23 mouse cellular contexts compared by ENCODE assay signal in genomic region chr10:120327946-120328345, GRCm38 (mm10).
DNase-seq lines count a peak whose midpoint lies in the region; ATAC-seq and TF ChIP-seq lines count a peak whose summit lies in the region.
"Had no signal": no experiment of that assay in that cellular context is flagged by ENCODE, and none has a peak within 500 bp of the region (broad histone marks: within the 10 kb centered on the region; RNA-seq: fewer than 3 reads in every experiment).

No protein-coding gene starts in this region.

- no peaks in the 10 kb centered on the region for H3K27me3 ChIP-seq in midbrain, embryonic 11.5 days (ENCODE audit: control insufficient read depth, insufficient read depth, low read length)
- no peaks in the 10 kb centered on the region for H3K27me3 ChIP-seq in midbrain, embryonic 16.5 days (ENCODE audit: control insufficient read depth, insufficient read depth, low read depth, low read length)
- H3K27me3 ChIP-seq in embryonic facial prominence, embryonic 10.5 days (replicated peaks; ENCODE audit: low read depth, poor library complexity, severe bottlenecking) = no peaks in the 10 kb centered on the region
- H3K27me3 ChIP-seq in hindbrain, embryonic 11.5 days (ENCODE audit: control insufficient read depth, insufficient read depth, low read length) = no peaks in the 10 kb centered on the region
- H3K27me3 ChIP-seq: embryonic facial prominence, embryonic 13.5 days; embryonic facial prominence, embryonic 15.5 days; forebrain, embryonic 12.5 days; forebrain, embryonic 15.5 days; Patski had no signal

- no peak overlapping the region for H3K4me3 ChIP-seq in midbrain, embryonic 11.5 days (ENCODE audit: low read depth, low read length)
- no peak overlapping the region for H3K4me3 ChIP-seq in midbrain, embryonic 16.5 days (ENCODE audit: low read depth, low read length)
- H3K4me3 ChIP-seq in ES-E14 (ENCODE audit: insufficient read depth in 1 of 2, low read depth in 1 of 2, low read length in 2 of 2, poor library complexity in 1 of 2, severe bottlenecking in 1 of 2) = peak overlapping the region in 1 of 2 experiments; percentile 37; a peak in 3 of 4 replicates
- H3K4me3 ChIP-seq in embryonic facial prominence, embryonic 10.5 days = no peak overlapping the region
- no peak overlapping the region for H3K4me3 ChIP-seq in hindbrain, embryonic 11.5 days (ENCODE audit: low read depth, low read length)
- H3K4me3 ChIP-seq: embryonic facial prominence, embryonic 13.5 days; embryonic facial prominence, embryonic 15.5 days; erythroblast, embryonic 14.5 days; forebrain, embryonic 10.5 days; forebrain, embryonic 12.5 days; forebrain, embryonic 15.5 days had no signal

- H3K27ac ChIP-seq in midbrain, embryonic 11.5 days (ENCODE audit: low read depth, low read length) = no peak overlapping the region
- H3K27ac ChIP-seq in midbrain, embryonic 16.5 days (ENCODE audit: low read length) = no peak overlapping the region
- no peak overlapping the region for H3K27ac ChIP-seq in ES-E14 (ENCODE audit: insufficient read depth, low read depth, low read length, poor library complexity, severe bottlenecking)
- 0 out of 2 replicates have a peak overlapping the region, but pooled peaks have one; percentile 7 for H3K27ac ChIP-seq in embryonic facial prominence, embryonic 10.5 days (replicated peaks)
- no peak overlapping the region for H3K27ac ChIP-seq in hindbrain, embryonic 11.5 days (ENCODE audit: low read depth, low read length)
- H3K27ac ChIP-seq: embryonic facial prominence, embryonic 13.5 days; embryonic facial prominence, embryonic 15.5 days; forebrain, embryonic 10.5 days; forebrain, embryonic 12.5 days; forebrain, embryonic 15.5 days had no signal

- H3K9ac ChIP-seq in midbrain, embryonic 11.5 days (ENCODE audit: low read length) = no peak overlapping the region
- no peak overlapping the region for H3K9ac ChIP-seq in midbrain, embryonic 16.5 days (ENCODE audit: low read depth, low read length)
- H3K9ac ChIP-seq in ES-E14 (ENCODE audit: insufficient read depth, low read depth, low read length, poor library complexity, severe bottlenecking) = no peak overlapping the region
- no peak overlapping the region for H3K9ac ChIP-seq in hindbrain, embryonic 11.5 days (ENCODE audit: low read depth, low read length)
- H3K9ac ChIP-seq: embryonic facial prominence, embryonic 13.5 days; embryonic facial prominence, embryonic 15.5 days; forebrain, embryonic 12.5 days; forebrain, embryonic 15.5 days; forebrain, postnatal 0 days had no signal

- ATAC-seq in midbrain, embryonic 11.5 days (ENCODE audit: low FRiP score) = no peak
- ATAC-seq in midbrain, embryonic 16.5 days = no peak
- no peak for ATAC-seq in hindbrain, embryonic 11.5 days (ENCODE audit: low FRiP score)
- ATAC-seq: activated CD4-positive, CD25-positive, alpha-beta regulatory T cell, adult 4 months; forebrain, embryonic 15.5 days; forebrain, postnatal 0 days; Patski had no signal

- no peaks in the 10 kb centered on the region for H3K4me1 ChIP-seq in midbrain, embryonic 11.5 days (ENCODE audit: control insufficient read depth, insufficient read depth, low read length)
- no peaks in the 10 kb centered on the region for H3K4me1 ChIP-seq in midbrain, embryonic 16.5 days (ENCODE audit: control insufficient read depth, insufficient read depth, low read length)
- H3K4me1 ChIP-seq in ES-E14 (ENCODE audit: control insufficient read depth in 2 of 2, insufficient read depth in 2 of 2, low read length in 2 of 2, poor library complexity in 1 of 2) = no peaks in the 10 kb centered on the region
- H3K4me1 ChIP-seq in embryonic facial prominence, embryonic 10.5 days = peaks cover 23% of the 10 kb centered on the region
- H3K4me1 ChIP-seq in hindbrain, embryonic 11.5 days (replicated peaks; ENCODE audit: control insufficient read depth, insufficient read depth, low read length) = no peaks in the 10 kb centered on the region
- H3K4me1 ChIP-seq: embryonic facial prominence, embryonic 15.5 days; forebrain, embryonic 12.5 days; forebrain, embryonic 15.5 days had no signal

- H3K9me3 ChIP-seq in midbrain, embryonic 11.5 days (ENCODE audit: control insufficient read depth, low read length) = no peaks in the 10 kb centered on the region
- H3K9me3 ChIP-seq in midbrain, embryonic 16.5 days (replicated peaks; ENCODE audit: control insufficient read depth, low read length, poor library complexity, severe bottlenecking) = no peaks in the 10 kb centered on the region
- H3K9me3 ChIP-seq in ES-E14 (ENCODE audit: control insufficient read depth, insufficient read depth, low read depth, low read length) = no peaks in the 10 kb centered on the region
- no peaks in the 10 kb centered on the region for H3K9me3 ChIP-seq in embryonic facial prominence, embryonic 10.5 days
- no peaks in the 10 kb centered on the region for H3K9me3 ChIP-seq in hindbrain, embryonic 11.5 days (ENCODE audit: control insufficient read depth, low read length)
- H3K9me3 ChIP-seq: embryonic facial prominence, embryonic 13.5 days; embryonic facial prominence, embryonic 15.5 days; forebrain, embryonic 10.5 days; forebrain, embryonic 15.5 days had no signal

- DNase-seq in midbrain, embryonic 11.5 days (ENCODE audit: low spot score, missing footprints) = peak; percentile 61
- DNase-seq in ES-E14 (ENCODE audit: low read depth, low spot score) (no peak), R1 (ENCODE audit: low read depth, low spot score) (peak; percentile 27)
- no peak for DNase-seq in embryonic facial prominence, embryonic 10.5 days (ENCODE audit: low spot score)
- DNase-seq in hindbrain, embryonic 11.5 days (ENCODE audit: low spot score) = no peak
- no peak for DNase-seq in urinary bladder, postnatal 25 days (ENCODE audit: low spot score)
- DNase-seq in gastrocnemius, postnatal 4 days (ENCODE audit: low spot score in 2 of 2) = no peak
- DNase-seq: cerebellum, adult 11-12 months; cerebellum, adult 2 months; cerebellum, adult 9-10 months; cerebellum, postnatal 10 days; cerebellum, postnatal 25 days; forebrain, postnatal 0 days had no signal

- in situ Hi-C loops in ES-E14 (cut with MboI; ENCODE audit: low sequenced_read_pairs in 2 of 2, unreplicated experiment in 2 of 2) = no loop called here

- no peak overlapping the region for H3K4me2 ChIP-seq in midbrain, embryonic 11.5 days
- H3K4me2 ChIP-seq in midbrain, embryonic 16.5 days (ENCODE audit: low read length) = no peak overlapping the region
- H3K4me2 ChIP-seq in hindbrain, embryonic 11.5 days (replicated peaks; ENCODE audit: low read depth, low read length) = no peak overlapping the region
- H3K4me2 ChIP-seq: embryonic facial prominence, embryonic 13.5 days; embryonic facial prominence, embryonic 15.5 days; forebrain, embryonic 12.5 days; forebrain, embryonic 15.5 days had no signal

- H3K36me3 ChIP-seq in midbrain, embryonic 11.5 days (ENCODE audit: control insufficient read depth, insufficient read depth, low read length) = no peaks in the 10 kb centered on the region
- H3K36me3 ChIP-seq in midbrain, embryonic 16.5 days (ENCODE audit: control insufficient read depth, insufficient read depth, low read length) = no peaks in the 10 kb centered on the region
- H3K36me3 ChIP-seq in ES-E14 (ENCODE audit: control insufficient read depth, insufficient read depth, low read length, poor library complexity, severe bottlenecking) = no peaks in the 10 kb centered on the region
- no peaks in the 10 kb centered on the region for H3K36me3 ChIP-seq in embryonic facial prominence, embryonic 10.5 days (replicated peaks)
- H3K36me3 ChIP-seq in hindbrain, embryonic 11.5 days (ENCODE audit: control insufficient read depth, insufficient read depth, low read length) = no peaks in the 10 kb centered on the region
- H3K36me3 ChIP-seq: embryonic facial prominence, embryonic 13.5 days; embryonic facial prominence, embryonic 15.5 days; forebrain, embryonic 10.5 days; forebrain, embryonic 12.5 days; forebrain, embryonic 15.5 days; G1E had no signal

- WGBS in midbrain, embryonic 11.5 days = 88% methylated on average over 14 of the region's 14 CpGs
- WGBS in midbrain, embryonic 16.5 days = 93% methylated on average over 14 of the region's 14 CpGs
- WGBS in embryonic facial prominence, embryonic 10.5 days = 90% methylated on average over 14 of the region's 14 CpGs
- whole genome bisulfite sequencing in hindbrain, embryonic 11.5 days = 91% methylated on average over 14 of the region's 14 CpGs

TF ChIP-seq in ES-E14, 5 proteins besides CTCF, POLR2A, EP300 and RAD21:
- TF ChIP-seq MAFK (IDR thresholded peaks at IDR 0.05; ENCODE audit: insufficient read depth, low read depth, low read length) = peak; percentile 53; the same call in 1 of the 2 replicates
- no peak for TF ChIP-seq CHD2 (IDR thresholded peaks at IDR 0.05; ENCODE audit: low read depth, low read length)
TF ChIP-seq in ES-E14: peak in this region for 1.

Comparison
In these comparisons a context has a peak if more than half of its experiments do, and no peak if none do; other contexts are left out.
1. DNase-seq: peak in midbrain, embryonic 11.5 days (single experiment) and R1 (single experiment); none in ES-E14 (single experiment), embryonic facial prominence, embryonic 10.5 days (single experiment), hindbrain, embryonic 11.5 days (single experiment), urinary bladder, postnatal 25 days (single experiment) and gastrocnemius, postnatal 4 days (0 of 2).